Mouse (Mus musculus): Measurements from ENCODE around the gene Ldoc1. TPM values are rescaled to one million over a fixed set of nuclear protein-coding genes. Genes with fewer than 3 reads are reported as not detected.

The Ldoc1 gene
- polyA plus RNA-seq (2015; fragmentation: Nextera tagmentation; extraction: Ambion mirVana): 11.8 and 13.0 TPM in 2 replicates

- no peak within 1 kb of the TSS for H3K27ac ChIP-seq (ENCODE audit: low read depth, low read length)
- WGBS: 41% methylated on average over 33 of the region's 34 CpGs
- peak within 1 kb of the TSS; percentile 45 for H3K9ac ChIP-seq (ENCODE audit: low read depth, low read length)
- H3K27me3 ChIP-seq (replicated peaks; ENCODE audit: control insufficient read depth, insufficient read depth, low read length): no peaks in the 10 kb centered on the region
- H3K36me3 ChIP-seq (ENCODE audit: control insufficient read depth, insufficient read depth, low read length): no peaks in the 10 kb centered on the region
- H3K9me3 ChIP-seq (ENCODE audit: control insufficient read depth, low read length): no peaks in the 10 kb centered on the region
- peak within 1 kb of the TSS; percentile 43 for H3K4me3 ChIP-seq (ENCODE audit: low read length)
- no peaks in the 10 kb centered on the region for H3K4me1 ChIP-seq (ENCODE audit: control insufficient read depth, insufficient read depth, low read depth, low read length)
- H3K4me2 ChIP-seq (ENCODE audit: low read length): peak within 1 kb of the TSS; percentile 63
- peak; percentile 58 for ATAC-seq
These were observed at the start of gene Ldoc1 for GRCm38 (mm10) chrX:61709302-61710033. Gene Ldoc1 (plus strand): TSS chrX:61709497.

- Histone ChIP-seq H3K4me1 (ENCODE audit: control insufficient read depth, insufficient read depth, low read depth, low read length) (no peaks in the 10 kb centered on the region), H3K4me3 (ENCODE audit: low read length) (no peak overlapping the region), H3K9me3 (ENCODE audit: control insufficient read depth, low read length) (no peaks in the 10 kb centered on the region), H3K27ac (ENCODE audit: low read depth, low read length) (no peak overlapping the region), H3K9ac (ENCODE audit: low read depth, low read length) (no peak overlapping the region), H3K36me3 (ENCODE audit: control insufficient read depth, insufficient read depth, low read length) (no peaks in the 10 kb centered on the region), H3K4me2 (ENCODE audit: low read length) (no peak overlapping the region; the same call in 1 of the 2 replicates), H3K27me3 (replicated peaks; ENCODE audit: control insufficient read depth, insufficient read depth, low read length) (no peaks in the 10 kb centered on the region)
- 94% methylated on average over 7 of the region's 7 CpGs for WGBS
- ATAC-seq: no peak
These were observed 834 bp downstream of the Ldoc1 start for GRCm38 (mm10) chrX:61710131-61710530.

GRCm38 (mm10) chrX:61722281-61723028 is 13.2 kb downstream of the Ldoc1 start:
- Histone ChIP-seq H3K4me3 (ENCODE audit: low read length) (peak overlapping the region; percentile 1; the same call in 1 of the 2 replicates), H3K27me3 (replicated peaks; ENCODE audit: control insufficient read depth, insufficient read depth, low read length) (no peaks in the 10 kb centered on the region), H3K36me3 (ENCODE audit: control insufficient read depth, insufficient read depth, low read length) (no peaks in the 10 kb centered on the region), H3K9me3 (ENCODE audit: control insufficient read depth, low read length) (no peaks in the 10 kb centered on the region), H3K27ac (ENCODE audit: low read depth, low read length) (peak overlapping the region; percentile 6; the same call in 1 of the 2 replicates), H3K4me2 (ENCODE audit: low read length) (peak overlapping the region; percentile 40), H3K9ac (ENCODE audit: low read depth, low read length) (no peak overlapping the region), H3K4me1 (ENCODE audit: control insufficient read depth, insufficient read depth, low read depth, low read length) (no peaks in the 10 kb centered on the region)
- 30% methylated on average over 12 of the region's 12 CpGs for WGBS
- peak; percentile 94 for ATAC-seq

GRCm38 (mm10) chrX:61723029-61723980 is 14.0 kb downstream of the Ldoc1 start:
- Histone ChIP-seq H3K4me3 (ENCODE audit: low read length) (peak overlapping the region; percentile 1; the same call in 1 of the 2 replicates), H3K27me3 (replicated peaks; ENCODE audit: control insufficient read depth, insufficient read depth, low read length) (no peaks in the 10 kb centered on the region), H3K36me3 (ENCODE audit: control insufficient read depth, insufficient read depth, low read length) (no peaks in the 10 kb centered on the region), H3K9me3 (ENCODE audit: control insufficient read depth, low read length) (no peaks in the 10 kb centered on the region), H3K4me2 (ENCODE audit: low read length) (peak overlapping the region; percentile 40), H3K4me1 (ENCODE audit: control insufficient read depth, insufficient read depth, low read depth, low read length) (no peaks in the 10 kb centered on the region), H3K9ac (ENCODE audit: low read depth, low read length) (no peak overlapping the region), H3K27ac (ENCODE audit: low read depth, low read length) (peak overlapping the region; percentile 6; the same call in 1 of the 2 replicates)
- ATAC-seq: peak; percentile 63
- 56% methylated on average over 9 of the region's 9 CpGs for WGBS

- no peak for ATAC-seq
- no peaks in the 10 kb centered on the region for H3K9me3 ChIP-seq (ENCODE audit: control insufficient read depth, low read length)
- no peak overlapping the region for H3K4me3 ChIP-seq (ENCODE audit: low read length)
- H3K36me3 ChIP-seq (ENCODE audit: control insufficient read depth, insufficient read depth, low read length): no peaks in the 10 kb centered on the region
- H3K4me2 ChIP-seq (ENCODE audit: low read length): no peak overlapping the region
- no peak overlapping the region for H3K27ac ChIP-seq (ENCODE audit: low read depth, low read length)
- no peak overlapping the region for H3K9ac ChIP-seq (ENCODE audit: low read depth, low read length)
- no peaks in the 10 kb centered on the region for H3K27me3 ChIP-seq (replicated peaks; ENCODE audit: control insufficient read depth, insufficient read depth, low read length)
- no peaks in the 10 kb centered on the region for H3K4me1 ChIP-seq (ENCODE audit: control insufficient read depth, insufficient read depth, low read depth, low read length)
- WGBS: 40% methylated on average over 2 of the region's 2 CpGs
These were observed 18.4 kb downstream of the Ldoc1 start for GRCm38 (mm10) chrX:61727516-61728310.

Data from hindbrain, embryonic 16.5 days (tissue).